Mouse (Mus musculus) bone marrow macrophage, adult 2 months (primary cell): ENCODE data around the gene Plekhm2.

Experiments
- CTCF ChIP-seq: IDR thresholded peaks from 2 replicates; pipeline ENCODE4 v1.5.1; 2012; ENCODE audit warnings: low read depth, mild to moderate bottlenecking, low read length, moderate library complexity
- POLR2A ChIP-seq: IDR thresholded peaks from 2 replicates; pipeline ENCODE4 v1.6.1; 2012; ENCODE audit warnings: mild to moderate bottlenecking, low read depth, low read length, borderline replicate concordance

- TF ChIP-seq POLR2A (no peak), CTCF (no peak)
Observed at GRCm38 (mm10) chr4:141622580-141622979, 42.1 kb downstream of the Plekhm2 start.
